In genomic region chr8:10716161-10716560, GRCm38 (mm10) we compare ENCODE assay signal across 18 mouse cellular contexts.
"Had no signal": no experiment of that assay in that cellular context is flagged by ENCODE, and none has a peak within 500 bp of the region (broad histone marks: within the 10 kb centered on the region; RNA-seq: fewer than 3 reads in every experiment).

No protein-coding gene starts in this region.

- H3K4me3 ChIP-seq: layer of hippocampus, adult 2 months; left cerebral cortex, adult 2 months; limb, embryonic 10.5 days; liver, embryonic 15.5 days; megakaryocyte, embryonic 14.5 days; midbrain, embryonic 12.5 days; stomach, embryonic 15.5 days had no signal

- H3K4me1 ChIP-seq: liver, embryonic 15.5 days; stomach, embryonic 15.5 days had no signal

- H3K9ac ChIP-seq: hindbrain, embryonic 14.5 days; liver, embryonic 15.5 days; lung, embryonic 14.5 days; midbrain, embryonic 12.5 days; stomach, embryonic 15.5 days had no signal

- H3K27me3 ChIP-seq: liver, embryonic 15.5 days; midbrain, embryonic 12.5 days; stomach, embryonic 15.5 days had no signal

- DNase-seq: lung, embryonic 14.5 days; lung, postnatal 10 days; retina, postnatal 1 day; right cerebral cortex, postnatal 4 days; spleen, adult 18-20 months; thymus, adult 2 months; thymus, postnatal 25 days had no signal

- H3K4me2 ChIP-seq: hindbrain, embryonic 14.5 days; liver, embryonic 11.5 days; liver, embryonic 15.5 days; lung, embryonic 14.5 days; midbrain, embryonic 12.5 days; stomach, embryonic 15.5 days had no signal

- H3K9me3 ChIP-seq: limb, embryonic 10.5 days; liver, embryonic 15.5 days; midbrain, embryonic 12.5 days; stomach, embryonic 15.5 days had no signal

- H3K36me3 ChIP-seq: limb, embryonic 10.5 days; liver, embryonic 15.5 days; midbrain, embryonic 12.5 days; stomach, embryonic 15.5 days had no signal

- H3K27ac ChIP-seq: hindbrain, embryonic 14.5 days; kidney, postnatal 0 days; layer of hippocampus, adult 2 months; left cerebral cortex, adult 2 months; limb, embryonic 10.5 days; liver, embryonic 15.5 days; macrophage; midbrain, embryonic 12.5 days; stomach, embryonic 15.5 days had no signal
